Mouse (Mus musculus) liver, embryonic 15.5 days (tissue): ENCODE results near the gene Gm49337. TPM values are rescaled to one million over a fixed set of nuclear protein-coding genes. Genes with fewer than 3 reads are reported as not detected.

ENCODE experiments used
- ATAC-seq: fragments of 200-750 bp; cut with Nextera tagmentation; 2 replicates; pipeline ENCODE4 v1.8.0; 2017; ENCODE audit warnings: moderate number of reproducible peaks, mild to moderate bottlenecking, moderate library complexity; ENCODE audit not compliant: insufficient read depth
- H3K27ac ChIP-seq: fragments of 300-500 bp; sonication (generic); replicated peaks from 2 replicates; pipeline ENCODE4 v1.5.1; 2015; ENCODE audit warnings: mild to moderate bottlenecking, inconsistent platforms
- H3K27me3 ChIP-seq: fragments of 300-500 bp; sonication (generic); 2 replicates; pipeline ENCODE4 v1.6.1; 2015; ENCODE audit warnings: mild to moderate bottlenecking, inconsistent platforms
- H3K36me3 ChIP-seq: fragments of 300-500 bp; sonication (generic); replicated peaks from 2 replicates; pipeline ENCODE4 v1.6.1; 2015; ENCODE audit warnings: moderate library complexity, mild to moderate bottlenecking, inconsistent platforms
- H3K4me1 ChIP-seq: fragments of 300-500 bp; sonication (generic); replicated peaks from 2 replicates; pipeline ENCODE4 v1.6.1; 2015; ENCODE audit warnings: inconsistent platforms
- H3K4me2 ChIP-seq: fragments of 300-500 bp; sonication (generic); 2 replicates; pipeline ENCODE4 v1.6.1; 2015; ENCODE audit warnings: moderate library complexity, mild to moderate bottlenecking, inconsistent platforms
- H3K4me3 ChIP-seq: fragments of 300-500 bp; sonication (generic); replicated peaks from 2 replicates; pipeline ENCODE4 v1.5.1; 2015; ENCODE audit warnings: mild to moderate bottlenecking, inconsistent platforms
- H3K9ac ChIP-seq: fragments of 300-500 bp; sonication (generic); 2 replicates; pipeline ENCODE4 v1.6.1; 2015; ENCODE audit warnings: moderate library complexity, mild to moderate bottlenecking, inconsistent platforms
- H3K9me3 ChIP-seq: fragments of 300-500 bp; sonication (generic); replicated peaks from 2 replicates; pipeline ENCODE4 v1.6.1; 2016; ENCODE audit warnings: inconsistent platforms
- WGBS: fragments of 180-500 bp; shearing (Covaris S2); methylation state at CpG from one replicate; pipeline ENCODE4 v1.1.7; 2015; ENCODE audit warnings: mixed read lengths; ENCODE audit not compliant: insufficient replicate concordance; 5-methylcytosine and 5-hydroxymethylcytosine counted together
- polyA plus RNA-seq: library from polyadenylated mRNA; unstranded; fragments of >200 nt; fragmentation: Nextera tagmentation; extraction: Ambion mirVana; gene quantifications from 2 replicates; pipeline ENCODE4 v1.2.1, GENCODE M21; 2015

The Gm49337 gene
- polyA plus RNA-seq, 1 experiment from 2014 or later, result not detected

- no peak for ATAC-seq
- Histone ChIP-seq H3K9ac (no peak overlapping the region), H3K4me2 (no peak overlapping the region), H3K4me1 (peaks cover 11% of the 10 kb centered on the region; the same call in 1 of the 2 replicates), H3K9me3 (no peaks in the 10 kb centered on the region), H3K27me3 (0 out of 2 replicates have a peak, but pooled peaks cover 4% of the 10 kb centered on the region), H3K27ac (no peak overlapping the region), H3K4me3 (no peak overlapping the region), H3K36me3 (no peaks in the 10 kb centered on the region)
- WGBS, result 58% methylated on average over 2 of the region's 2 CpGs
Observed at GRCm38 (mm10) chr4:116164759-116165554, 8.2 kb upstream of the Gm49337 start.

GRCm38 (mm10) chr4:116165708-116166407, 7.3 kb upstream of the Gm49337 start:
- WGBS, result 39% methylated on average over 8 of the region's 8 CpGs
- no peak for ATAC-seq
- Histone ChIP-seq H3K27me3 (0 out of 2 replicates have a peak, but pooled peaks cover 4% of the 10 kb centered on the region), H3K9ac (no peak overlapping the region), H3K4me1 (peaks cover 11% of the 10 kb centered on the region; the same call in 1 of the 2 replicates), H3K4me2 (no peak overlapping the region), H3K9me3 (no peaks in the 10 kb centered on the region), H3K36me3 (no peaks in the 10 kb centered on the region), H3K27ac (no peak overlapping the region), H3K4me3 (no peak overlapping the region)

GRCm38 (mm10) chr4:116167404-116167803, 5.8 kb upstream of the Gm49337 start, which contains the start of gene Tspan1:
TSS of gene Tspan1 (minus strand) at chr4:116167601.
- Histone ChIP-seq H3K9ac (no peak within 1 kb of the TSS), H3K36me3 (no peaks in the 10 kb centered on the region), H3K27ac (no peak within 1 kb of the TSS), H3K4me2 (no peak within 1 kb of the TSS), H3K27me3 (0 out of 2 replicates have a peak, but pooled peaks cover 4% of the 10 kb centered on the region), H3K4me3 (no peak within 1 kb of the TSS), H3K4me1 (peaks cover 9% of the 10 kb centered on the region; the same call in 1 of the 2 replicates), H3K9me3 (no peaks in the 10 kb centered on the region)
- 23% methylated on average over 7 of the region's 7 CpGs for WGBS
- no peak for ATAC-seq

- Histone ChIP-seq H3K4me1 (peaks cover 5% of the 10 kb centered on the region; the same call in 1 of the 2 replicates), H3K9me3 (no peaks in the 10 kb centered on the region), H3K9ac (no peak overlapping the region), H3K36me3 (no peaks in the 10 kb centered on the region), H3K27me3 (0 out of 2 replicates have a peak, but pooled peaks cover 4% of the 10 kb centered on the region), H3K27ac (no peak overlapping the region), H3K4me3 (no peak overlapping the region), H3K4me2 (no peak overlapping the region)
- WGBS, result 62% methylated on average over 7 of the region's 8 CpGs
- no peak for ATAC-seq
Observed at GRCm38 (mm10) chr4:116168617-116169352, 4.4 kb upstream of the Gm49337 start.

DNA sequence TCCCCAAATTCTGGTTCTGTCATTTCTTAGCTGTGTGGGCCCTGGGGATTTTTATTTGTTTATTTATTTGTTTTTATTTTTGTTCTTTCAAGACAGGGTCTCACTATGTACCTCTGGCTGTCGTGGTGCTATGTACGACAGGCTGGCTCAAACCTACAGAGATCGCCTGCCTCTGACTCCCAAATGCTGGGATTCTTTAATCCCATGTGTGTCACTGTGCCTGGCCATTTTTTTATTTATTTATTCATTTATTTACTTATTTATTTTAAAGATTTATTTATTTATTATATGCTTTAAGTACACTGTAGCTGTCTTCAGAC, 3.9 kb upstream of the Gm49337 start:
- 0 out of 2 replicates have a peak, but pooled peaks cover 4% of the 10 kb centered on the region for H3K27me3 ChIP-seq
- no peak for ATAC-seq
- no peak overlapping the region for H3K27ac ChIP-seq
- H3K36me3 ChIP-seq, result no peaks in the 10 kb centered on the region
- H3K9me3 ChIP-seq, result no peaks in the 10 kb centered on the region
- H3K4me3 ChIP-seq, result no peak overlapping the region
- WGBS, result 63% methylated on average over 3 of the region's 3 CpGs
- H3K4me1 ChIP-seq, result peaks cover 9% of the 10 kb centered on the region
- no peak overlapping the region for H3K4me2 ChIP-seq
- no peak overlapping the region for H3K9ac ChIP-seq

DNA sequence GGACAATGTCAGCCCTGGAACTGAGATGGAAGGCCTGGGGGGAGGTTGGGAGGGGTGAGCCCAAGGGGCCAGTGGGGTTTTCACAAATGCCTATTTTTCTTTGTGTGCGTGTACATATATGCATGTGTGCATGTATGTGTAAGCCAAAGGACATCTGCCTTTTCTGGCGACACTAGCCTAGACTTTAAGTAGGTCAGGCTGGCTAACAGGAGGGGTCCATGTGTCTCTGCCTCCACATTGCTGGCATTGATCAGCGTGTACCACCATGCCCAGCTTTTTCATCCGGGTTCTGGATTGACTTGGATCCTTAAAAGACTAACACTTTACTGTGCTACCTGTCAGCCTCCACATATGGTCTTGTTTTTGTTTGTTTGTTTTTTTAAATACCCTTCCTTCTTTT, 568 bp downstream of the Gm49337 start:
- H3K4me3 ChIP-seq, result no peak overlapping the region
- H3K9ac ChIP-seq, result no peak overlapping the region
- ATAC-seq, result no peak
- no peaks in the 10 kb centered on the region for H3K9me3 ChIP-seq
- H3K4me1 ChIP-seq, result peaks cover 35% of the 10 kb centered on the region
- WGBS, result 76% methylated on average over 4 of the region's 4 CpGs
- H3K36me3 ChIP-seq, result no peaks in the 10 kb centered on the region
- peaks cover 20% of the 10 kb centered on the region for H3K27me3 ChIP-seq
- no peak overlapping the region for H3K4me2 ChIP-seq
- no peak overlapping the region for H3K27ac ChIP-seq

DNA sequence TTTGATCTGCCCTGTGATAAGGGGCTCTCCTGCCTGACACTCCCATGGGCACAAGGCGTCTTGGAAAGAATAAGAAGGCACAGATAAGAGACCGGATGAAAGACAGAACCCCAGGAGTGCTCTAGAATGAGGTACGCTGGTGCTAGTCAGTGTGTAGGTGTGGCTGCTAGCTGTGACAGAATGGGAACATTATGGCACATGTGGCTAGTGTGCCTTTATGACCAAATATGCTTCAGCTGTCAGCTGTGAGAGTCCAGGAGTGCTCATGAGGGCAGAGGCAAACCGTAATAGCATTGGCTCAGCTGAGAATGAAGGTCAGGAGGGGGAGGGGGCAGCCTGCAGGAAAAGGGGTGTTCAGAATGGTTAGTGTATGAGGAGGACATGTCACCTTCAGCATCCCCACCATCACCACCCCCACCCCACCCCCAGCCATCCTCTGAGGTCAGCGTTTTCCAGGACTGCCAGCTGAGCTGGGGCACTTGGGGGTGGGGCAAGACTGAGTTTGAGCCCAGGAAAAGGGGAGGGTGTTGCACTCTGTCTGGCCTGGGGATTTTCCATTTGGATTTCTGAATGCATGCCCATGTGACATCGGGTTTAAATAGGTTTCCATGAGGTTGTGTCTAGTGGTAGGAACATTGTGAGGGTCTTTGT, 1.4 kb downstream of the Gm49337 start:
- Histone ChIP-seq H3K4me3 (no peak overlapping the region), H3K27ac (no peak overlapping the region), H3K27me3 (peaks cover 28% of the 10 kb centered on the region), H3K36me3 (no peaks in the 10 kb centered on the region), H3K4me1 (peaks cover 35% of the 10 kb centered on the region), H3K4me2 (no peak overlapping the region), H3K9ac (no peak overlapping the region), H3K9me3 (no peaks in the 10 kb centered on the region)
- no peak for ATAC-seq
- 35% methylated on average over 6 of the region's 6 CpGs for WGBS

DNA sequence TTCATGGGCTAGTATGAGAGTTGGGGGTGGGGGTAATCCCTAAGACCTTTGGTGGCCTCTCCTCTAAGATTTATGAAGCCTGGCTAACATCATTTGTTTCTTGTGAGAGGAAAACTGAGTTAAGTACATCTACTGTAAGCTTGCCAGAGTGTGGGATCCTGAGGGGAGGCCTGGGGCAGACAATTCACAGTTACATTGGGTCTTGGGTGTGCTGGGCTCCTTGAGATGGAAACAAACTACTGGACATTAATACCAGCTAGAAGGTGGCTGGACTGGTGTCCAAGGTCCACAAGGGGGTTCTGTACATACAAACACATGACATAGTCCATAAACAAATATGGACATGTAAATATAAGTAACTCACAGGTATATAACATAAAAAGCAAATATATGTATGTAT, 2.0 kb downstream of the Gm49337 start:
- Histone ChIP-seq H3K9ac (no peak overlapping the region), H3K27ac (no peak overlapping the region), H3K9me3 (no peaks in the 10 kb centered on the region), H3K4me3 (no peak overlapping the region), H3K4me2 (no peak overlapping the region), H3K36me3 (no peaks in the 10 kb centered on the region), H3K27me3 (peaks cover 33% of the 10 kb centered on the region), H3K4me1 (peaks cover 35% of the 10 kb centered on the region)
- no peak for ATAC-seq

DNA sequence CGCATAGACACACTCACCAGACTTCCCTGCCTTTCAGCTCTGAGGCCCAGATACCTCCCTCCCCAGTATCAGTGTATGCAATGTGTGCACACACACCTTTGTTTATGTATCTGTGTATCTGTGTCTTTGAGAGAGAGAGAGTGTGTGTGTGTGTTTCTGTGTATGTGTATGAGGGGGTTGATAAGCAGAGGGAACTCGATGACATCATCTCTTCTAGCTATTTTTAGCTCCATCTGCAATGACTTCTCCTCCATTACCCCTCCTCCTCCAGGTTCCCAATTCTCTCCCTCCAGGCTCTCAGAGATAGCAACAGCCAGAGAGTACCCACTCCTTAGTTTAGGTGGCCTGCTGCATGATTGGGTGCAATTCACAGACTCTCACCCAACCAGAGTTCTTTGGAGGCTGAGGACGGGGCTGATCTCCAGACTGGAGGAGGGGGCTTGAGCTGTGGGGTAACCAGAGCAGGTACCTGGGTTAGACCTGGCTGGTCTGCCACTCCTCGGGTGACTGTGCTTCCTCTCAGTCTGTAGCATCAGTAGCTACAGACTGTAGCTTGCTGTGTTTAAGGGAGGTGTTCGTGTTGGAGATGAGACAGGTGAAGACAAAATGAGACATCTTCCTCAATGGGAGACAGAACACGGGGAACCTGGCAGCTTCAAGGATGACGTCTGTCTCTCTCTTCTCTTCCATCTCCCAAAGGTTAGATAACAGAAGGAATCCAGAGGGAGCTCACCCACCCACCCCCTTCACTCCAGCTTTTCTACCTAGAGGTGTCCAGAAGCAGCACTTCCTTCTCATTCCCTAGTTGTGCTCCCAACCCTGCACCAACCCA, 2.7 kb downstream of the Gm49337 start:
- Histone ChIP-seq H3K27me3 (peaks cover 39% of the 10 kb centered on the region), H3K4me2 (peak overlapping the region; percentile 51), H3K36me3 (no peaks in the 10 kb centered on the region), H3K27ac (no peak overlapping the region), H3K9me3 (no peaks in the 10 kb centered on the region), H3K9ac (no peak overlapping the region), H3K4me1 (peaks cover 35% of the 10 kb centered on the region), H3K4me3 (no peak overlapping the region)
- ATAC-seq, result peak; percentile 83
- 25% methylated on average over 7 of the region's 7 CpGs for WGBS

GRCm38 (mm10) chr4:116176543-116176988, 3.4 kb downstream of the Gm49337 start:
- H3K27me3 ChIP-seq, result peaks cover 44% of the 10 kb centered on the region
- no peak for ATAC-seq
- peaks cover 35% of the 10 kb centered on the region for H3K4me1 ChIP-seq
- no peaks in the 10 kb centered on the region for H3K9me3 ChIP-seq
- H3K27ac ChIP-seq, result no peak overlapping the region
- H3K36me3 ChIP-seq, result no peaks in the 10 kb centered on the region
- WGBS, result 5% methylated on average over 10 of the region's 10 CpGs
- 0 out of 2 replicates have a peak overlapping the region, but pooled peaks have one; percentile 1 for H3K4me3 ChIP-seq
- H3K9ac ChIP-seq, result no peak overlapping the region
- peak overlapping the region; percentile 51 for H3K4me2 ChIP-seq
